Mouse (Mus musculus) spleen, adult 18-20 months (tissue): ENCODE results near the gene Ttc21a.

Experiments used
- DNase-seq, 2 experiments: peaks; one replicate each; pipeline ENCODE4 v3.0.0; 2022; ENCODE audit warnings: mixed read lengths in 2 of 2

The Ttc21a gene

GRCm38 (mm10) chr9:119937005-119937773 is at the start of gene Ttc21a, which contains the start of gene Gorasp1:
Gene Ttc21a, plus strand, starts transcription at chr9:119937606.
Gene Gorasp1, minus strand, starts transcription at chr9:119937565.
- peak; percentile 85 to 94 for DNase-seq

- no peak for DNase-seq
Observed at GRCm38 (mm10) chr9:119888843-119889246, 48.6 kb upstream of the Ttc21a start.

GRCm38 (mm10) chr9:119889446-119889845 is 48.0 kb upstream of the Ttc21a start:
- DNase-seq, result no peak

- no peak for DNase-seq
Observed at GRCm38 (mm10) chr9:119890692-119891091, 46.7 kb upstream of the Ttc21a start.

GRCm38 (mm10) chr9:119893881-119894280 is 43.5 kb upstream of the Ttc21a start:
- no peak for DNase-seq

- peak; percentile 91 to 92 for DNase-seq
Observed at GRCm38 (mm10) chr9:119894339-119895009, 42.9 kb upstream of the Ttc21a start, which contains the start of gene Wdr48. Gene Wdr48, plus strand, starts transcription at chr9:119894878.

GRCm38 (mm10) chr9:119895040-119895721 is 42.2 kb upstream of the Ttc21a start:
- DNase-seq, result peak in 1 of 2 experiments; percentile 47

- no peak for DNase-seq
Observed at GRCm38 (mm10) chr9:119899446-119899845, 38.0 kb upstream of the Ttc21a start.

- no peak for DNase-seq
Observed at GRCm38 (mm10) chr9:119902410-119903151, 34.8 kb upstream of the Ttc21a start.

GRCm38 (mm10) chr9:119908708-119909107 is 28.7 kb upstream of the Ttc21a start:
- DNase-seq, result no peak

GRCm38 (mm10) chr9:119909931-119910330 is 27.5 kb upstream of the Ttc21a start:
- DNase-seq, result no peak

GRCm38 (mm10) chr9:119913087-119913838 is 24.1 kb upstream of the Ttc21a start:
- no peak for DNase-seq

- no peak for DNase-seq
Observed at GRCm38 (mm10) chr9:119919858-119920257, 17.5 kb upstream of the Ttc21a start.

GRCm38 (mm10) chr9:119923462-119923861 is 13.9 kb upstream of the Ttc21a start:
- no peak for DNase-seq

GRCm38 (mm10) chr9:119925120-119925657 is 12.2 kb upstream of the Ttc21a start:
- no peak for DNase-seq

- DNase-seq, result no peak
Observed at GRCm38 (mm10) chr9:119925729-119926128, 11.7 kb upstream of the Ttc21a start.

- no peak for DNase-seq
Observed at GRCm38 (mm10) chr9:119926497-119926896, 10.9 kb upstream of the Ttc21a start.

GRCm38 (mm10) chr9:119932358-119932757 is 5.0 kb upstream of the Ttc21a start:
- DNase-seq, result no peak

GRCm38 (mm10) chr9:119933675-119934074 is 3.7 kb upstream of the Ttc21a start:
- DNase-seq, result no peak

GRCm38 (mm10) chr9:119938496-119938895 is 1.1 kb downstream of the Ttc21a start:
- no peak for DNase-seq

GRCm38 (mm10) chr9:119939646-119940045 is 2.2 kb downstream of the Ttc21a start:
- DNase-seq, result no peak

GRCm38 (mm10) chr9:119941407-119941806 is 4.0 kb downstream of the Ttc21a start:
- DNase-seq, result no peak
